Comparison of ENCODE assay signal across 8 mouse cellular contexts in the genomic region with DNA sequence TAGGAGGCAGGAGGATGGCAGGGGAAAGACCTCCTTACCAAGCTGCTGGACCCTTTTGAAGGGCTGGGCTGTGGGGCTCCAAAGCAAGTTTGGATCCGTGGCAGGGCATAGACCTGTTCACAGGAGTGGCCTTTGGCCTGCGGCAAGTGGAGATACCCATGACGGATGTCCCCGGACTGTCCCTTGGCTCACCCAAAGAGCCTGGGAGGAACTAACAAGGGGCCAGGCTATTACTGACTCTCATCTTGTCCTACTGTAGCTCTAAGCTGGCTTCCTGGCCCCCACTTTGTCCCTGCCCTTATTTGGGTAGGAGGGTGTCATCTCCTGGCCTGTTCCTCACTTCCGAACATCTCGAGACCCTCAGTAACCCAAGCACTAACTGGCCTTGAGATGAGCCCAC. TPM values are rescaled to one million over a fixed set of nuclear protein-coding genes. Genes with fewer than 3 reads are reported as not detected.
DNase-seq lines count a peak whose midpoint lies in the region; ATAC-seq lines count a peak whose summit lies in the region.

No protein-coding gene starts in this region.

- H3K9ac ChIP-seq in embryonic facial prominence, embryonic 12.5 days = peak overlapping the region; percentile 32
- H3K9ac ChIP-seq in kidney, embryonic 15.5 days = peak overlapping the region; percentile 48
- no peak overlapping the region; the same call in 1 of the 2 replicates for H3K9ac ChIP-seq in midbrain, embryonic 15.5 days

- WGBS in embryonic facial prominence, embryonic 12.5 days = 55% methylated on average over 6 of the region's 6 CpGs
- WGBS in kidney, embryonic 15.5 days = 18% methylated on average over 6 of the region's 6 CpGs
- 74% methylated on average over 6 of the region's 6 CpGs for WGBS in midbrain, embryonic 15.5 days

- H3K4me3 ChIP-seq in embryonic facial prominence, embryonic 12.5 days = peak overlapping the region; percentile 32
- H3K4me3 ChIP-seq in kidney, embryonic 15.5 days (replicated peaks) = peak overlapping the region; percentile 45
- 0 out of 2 replicates have a peak overlapping the region, but pooled peaks have one; percentile 17 for H3K4me3 ChIP-seq in midbrain, embryonic 15.5 days

- no peak for ATAC-seq in embryonic facial prominence, embryonic 12.5 days (ENCODE audit: insufficient number of reproducible peaks, insufficient read depth, low FRiP score, low TSS enrichment)
- ATAC-seq in kidney, embryonic 15.5 days (replicated peaks; ENCODE audit: low FRiP score) = peak; percentile 1; the same call in 1 of the 2 replicates
- ATAC-seq in midbrain, embryonic 15.5 days (replicated peaks) = peak; percentile 6; the same call in 1 of the 2 replicates
- no peak for ATAC-seq in frontal cortex, adult (ENCODE audit: low TSS enrichment)

- H3K27ac ChIP-seq in embryonic facial prominence, embryonic 12.5 days = peak overlapping the region; percentile 69
- H3K27ac ChIP-seq in kidney, embryonic 15.5 days = peak overlapping the region; percentile 94
- H3K27ac ChIP-seq in midbrain, embryonic 15.5 days = peak overlapping the region; percentile 73

- peak overlapping the region; percentile 57 for H3K4me2 ChIP-seq in embryonic facial prominence, embryonic 12.5 days (replicated peaks)
- peak overlapping the region; percentile 60 for H3K4me2 ChIP-seq in kidney, embryonic 15.5 days
- H3K4me2 ChIP-seq in midbrain, embryonic 15.5 days = peak overlapping the region; percentile 33

- peaks cover 64% of the 10 kb centered on the region for H3K4me1 ChIP-seq in embryonic facial prominence, embryonic 12.5 days
- H3K4me1 ChIP-seq in kidney, embryonic 15.5 days = peaks cover 71% of the 10 kb centered on the region
- peaks cover 34% of the 10 kb centered on the region for H3K4me1 ChIP-seq in midbrain, embryonic 15.5 days

- H3K27me3 ChIP-seq in embryonic facial prominence, embryonic 12.5 days = no peaks in the 10 kb centered on the region
- H3K27me3 ChIP-seq in kidney, embryonic 15.5 days = no peaks in the 10 kb centered on the region
- no peaks in the 10 kb centered on the region for H3K27me3 ChIP-seq in midbrain, embryonic 15.5 days (replicated peaks)

- 0 out of 2 replicates have a peak, but pooled peaks cover under 1% of the 10 kb centered on the region for H3K36me3 ChIP-seq in embryonic facial prominence, embryonic 12.5 days
- peaks cover 6% of the 10 kb centered on the region; the same call in 1 of the 2 replicates for H3K36me3 ChIP-seq in kidney, embryonic 15.5 days
- H3K36me3 ChIP-seq in midbrain, embryonic 15.5 days (replicated peaks) = no peaks in the 10 kb centered on the region

- peak; percentile 29 for DNase-seq in kidney, adult 11 months
- DNase-seq in kidney, adult 8-10 months = no peak
- no peak for DNase-seq in right cerebral cortex, adult 2 months (ENCODE audit: low spot score in 2 of 2)
- DNase-seq in testis, postnatal 10 days (ENCODE audit: low spot score) = no peak

- no peaks in the 10 kb centered on the region for H3K9me3 ChIP-seq in embryonic facial prominence, embryonic 12.5 days
- no peaks in the 10 kb centered on the region for H3K9me3 ChIP-seq in kidney, embryonic 15.5 days (replicated peaks)
- H3K9me3 ChIP-seq in midbrain, embryonic 15.5 days = no peaks in the 10 kb centered on the region

RNA-seq across cellular contexts. Expression of a gene that starts 0.6 kb away (rescaled TPM):
- 11.6 and 12.4 TPM in 2 replicates for polyA plus RNA-seq in embryonic facial prominence, embryonic 12.5 days (2016; fragmentation: Nextera tagmentation; extraction: Ambion mirVana)
- 7.4 and 8.3 TPM in 2 replicates for polyA plus RNA-seq in kidney, embryonic 15.5 days (2015; fragmentation: Nextera tagmentation; extraction: Ambion mirVana)
- 7.0 and 7.7 TPM in 2 replicates for polyA plus RNA-seq in midbrain, embryonic 15.5 days (2015; fragmentation: Nextera tagmentation; extraction: Ambion mirVana)

RNA-seq across cellular contexts. Expression of a gene that starts 40.3 kb away (rescaled TPM):
- polyA plus RNA-seq in embryonic facial prominence, embryonic 12.5 days (2016; fragmentation: Nextera tagmentation; extraction: Ambion mirVana) = not detected in 2 replicates
- polyA plus RNA-seq in kidney, embryonic 15.5 days (2015; fragmentation: Nextera tagmentation; extraction: Ambion mirVana) = not detected in 2 replicates
- polyA plus RNA-seq in midbrain, embryonic 15.5 days (2015; fragmentation: Nextera tagmentation; extraction: Ambion mirVana) = not detected in 2 replicates

RNA-seq across cellular contexts. Expression of a gene that starts 46.6 kb away (rescaled TPM):
- not detected in 2 replicates for polyA plus RNA-seq in embryonic facial prominence, embryonic 12.5 days (2016; fragmentation: Nextera tagmentation; extraction: Ambion mirVana)
- not detected in 2 replicates for polyA plus RNA-seq in kidney, embryonic 15.5 days (2015; fragmentation: Nextera tagmentation; extraction: Ambion mirVana)
- not detected in 2 replicates for polyA plus RNA-seq in midbrain, embryonic 15.5 days (2015; fragmentation: Nextera tagmentation; extraction: Ambion mirVana)

RNA-seq across cellular contexts. Expression of a gene that starts 58.2 kb away (rescaled TPM):
- polyA plus RNA-seq in embryonic facial prominence, embryonic 12.5 days (2016; fragmentation: Nextera tagmentation; extraction: Ambion mirVana) = not detected in 2 replicates
- 0.44 TPM in 1 of 2 replicates, not detected in the other for polyA plus RNA-seq in kidney, embryonic 15.5 days (2015; fragmentation: Nextera tagmentation; extraction: Ambion mirVana)
- polyA plus RNA-seq in midbrain, embryonic 15.5 days (2015; fragmentation: Nextera tagmentation; extraction: Ambion mirVana) = not detected in 2 replicates

Comparison
In these comparisons a context has a peak if more than half of its experiments do, and no peak if none do; other contexts are left out.
1. ATAC-seq: peak in kidney, embryonic 15.5 days (single experiment) and midbrain, embryonic 15.5 days (single experiment); none in embryonic facial prominence, embryonic 12.5 days (single experiment) and frontal cortex, adult (single experiment).
2. Peak in every context shown above with its lines, with median percentiles within 50 percentile points of each other: H3K27ac ChIP-seq, H3K4me2 ChIP-seq and H3K4me3 ChIP-seq.